Mouse (Mus musculus) layer of hippocampus, postnatal 14 days (tissue): ENCODE results near the gene Pygo1. TPM values are rescaled to one million over a fixed set of nuclear protein-coding genes. Genes with fewer than 3 reads are reported as not detected.
A peak's percentile ranks its signal among the peaks of the same experiment; 100 is the strongest.

Source experiments
- DNase-seq, 2 experiments: peaks; one replicate each; pipeline ENCODE4 v3.0.0; 2021 to 2022; ENCODE audit warnings: low spot score in 2 of 2, mixed read lengths in 1 of 2
- long read RNA-seq, 2 experiments: library from polyadenylated mRNA; stranded (forward); transcript quantifications; one replicate each; pipeline ENCODE4 v2.0.0; 2021
- total RNA-seq, 2 experiments: library from RNA; stranded (reverse); gene quantifications; 2 replicates each; pipeline ENCODE4 v1.2.3; 2021

The Pygo1 gene
- total RNA-seq = 10 to 100 TPM; 26.0 to 28.6 TPM
- long read RNA-seq, experiment 1, full-length matches to known transcripts = 8 of 16 reads
- long read RNA-seq, experiment 1, partial matches to known transcripts = 3 of 16 reads
- long read RNA-seq, experiment 1, other reads (novel, unspliced or antisense) = 5 of 16 reads
- long read RNA-seq, experiment 2, full-length matches to known transcripts = 16 of 24 reads
- long read RNA-seq, experiment 2, partial matches to known transcripts = 7 of 24 reads
- long read RNA-seq, experiment 2, other reads (novel, unspliced or antisense) = 1 of 24 reads

DNA sequence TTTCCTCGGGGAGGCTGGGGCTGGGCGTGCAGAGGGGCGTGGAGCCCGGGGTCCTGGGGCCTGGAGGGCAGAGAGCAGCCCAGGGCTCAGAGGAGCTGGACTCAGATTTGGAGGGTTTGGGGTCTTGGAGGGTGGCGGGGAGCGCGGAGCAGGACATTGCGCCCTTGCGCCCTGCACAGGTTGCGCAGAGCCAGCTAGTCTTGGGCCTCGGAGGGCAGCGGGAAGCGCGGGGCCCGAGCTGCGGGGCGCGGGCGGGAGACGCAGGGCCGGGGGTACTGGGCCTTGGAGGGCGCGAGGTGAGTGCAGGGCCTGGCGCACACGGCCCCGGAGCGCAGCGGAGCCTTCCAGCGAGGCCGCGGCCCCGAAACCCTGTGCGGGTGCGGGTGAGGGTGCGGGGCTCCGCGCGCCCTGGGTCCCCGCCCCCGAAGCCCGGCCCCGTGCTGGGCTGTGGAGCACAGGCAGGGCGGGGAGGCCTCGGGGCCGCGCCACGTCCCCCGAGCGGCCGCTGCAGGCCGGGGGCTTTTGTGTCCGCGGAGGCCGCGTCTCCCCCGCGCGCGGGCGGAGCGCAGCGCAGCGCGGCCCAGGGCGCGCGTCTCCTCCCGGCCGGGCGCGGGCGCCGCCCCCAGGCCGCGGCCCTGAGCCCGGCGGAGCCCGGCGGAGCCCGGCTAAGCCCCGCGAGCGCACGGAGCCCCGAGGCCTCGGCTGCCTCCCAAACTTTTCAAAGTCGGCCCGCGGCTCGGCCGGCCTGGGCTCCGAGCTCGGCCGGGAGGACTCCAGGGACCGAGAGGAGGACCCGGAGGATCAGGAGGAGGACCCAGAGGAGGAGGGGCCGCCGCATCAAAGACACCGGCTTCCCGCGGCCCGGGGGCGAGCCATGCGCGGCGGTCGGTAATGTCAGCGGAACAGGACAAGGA is at the start of gene Pygo1:
Gene Pygo1, plus strand, starts transcription at position 625 of the 914 bp plus-strand sequence.
- peak; percentile 32 to 43 for DNase-seq

DNA sequence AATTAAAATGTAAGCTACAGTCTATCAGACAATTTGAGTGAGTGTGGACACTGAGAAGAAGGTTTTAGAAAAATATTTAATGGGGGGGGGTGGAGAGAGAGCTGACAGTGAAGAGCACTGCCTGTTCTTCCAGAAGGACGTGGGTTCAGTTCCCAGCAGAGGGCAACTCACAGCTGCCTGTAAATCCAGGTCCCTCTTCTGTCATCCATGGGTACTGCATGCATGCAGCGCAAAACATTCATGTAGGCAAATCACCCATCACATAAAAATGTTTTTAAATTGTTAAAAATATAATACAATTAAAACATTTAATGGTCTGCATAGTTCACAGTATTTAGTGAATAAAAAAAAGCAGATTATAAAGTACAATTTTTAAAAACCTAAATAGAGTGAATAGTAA is 49.6 kb upstream of the Pygo1 start:
- DNase-seq = no peak

DNA sequence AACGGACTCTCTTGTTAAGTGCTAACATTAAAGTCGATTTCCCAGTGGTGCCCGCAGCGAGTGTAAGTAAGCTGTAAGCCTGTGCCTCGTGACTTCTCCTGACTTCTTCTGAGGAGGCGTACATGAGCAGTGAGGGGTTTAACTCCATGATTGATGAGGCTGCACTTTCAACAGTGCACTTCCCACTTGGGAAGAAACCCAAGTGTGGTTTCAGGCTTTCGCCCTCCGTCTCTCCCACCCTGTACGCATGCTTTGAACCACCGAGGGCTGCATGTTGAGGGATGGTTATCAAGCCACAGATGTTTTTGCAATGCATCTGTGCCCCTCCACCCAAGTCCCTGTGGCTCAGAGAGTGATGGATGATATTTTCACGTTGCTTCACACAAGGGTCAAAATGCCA is 47.5 kb upstream of the Pygo1 start:
- no peak for DNase-seq

DNA sequence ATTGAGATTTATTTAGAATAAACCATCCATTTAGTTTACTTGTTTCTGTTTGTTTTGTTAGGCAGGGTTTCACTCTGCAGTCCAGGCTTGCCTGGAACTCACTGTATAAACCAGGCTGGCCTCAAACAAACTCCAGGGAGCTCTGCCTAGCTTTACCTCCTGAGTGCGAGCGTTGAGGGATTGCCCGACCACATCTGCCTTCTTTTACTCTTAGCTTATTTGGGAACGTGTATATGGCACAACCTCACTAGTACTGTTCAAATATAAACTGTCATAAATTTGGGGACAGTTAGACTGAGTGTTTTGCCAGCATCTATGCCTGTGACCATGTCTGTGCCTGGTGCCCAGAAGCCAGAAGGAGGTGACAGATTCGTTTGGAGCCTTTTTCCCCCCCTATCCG is 46.8 kb upstream of the Pygo1 start:
- DNase-seq = no peak

GRCm38 (mm10) chr9:72879601-72880000 is 45.8 kb upstream of the Pygo1 start:
- no peak for DNase-seq

DNA sequence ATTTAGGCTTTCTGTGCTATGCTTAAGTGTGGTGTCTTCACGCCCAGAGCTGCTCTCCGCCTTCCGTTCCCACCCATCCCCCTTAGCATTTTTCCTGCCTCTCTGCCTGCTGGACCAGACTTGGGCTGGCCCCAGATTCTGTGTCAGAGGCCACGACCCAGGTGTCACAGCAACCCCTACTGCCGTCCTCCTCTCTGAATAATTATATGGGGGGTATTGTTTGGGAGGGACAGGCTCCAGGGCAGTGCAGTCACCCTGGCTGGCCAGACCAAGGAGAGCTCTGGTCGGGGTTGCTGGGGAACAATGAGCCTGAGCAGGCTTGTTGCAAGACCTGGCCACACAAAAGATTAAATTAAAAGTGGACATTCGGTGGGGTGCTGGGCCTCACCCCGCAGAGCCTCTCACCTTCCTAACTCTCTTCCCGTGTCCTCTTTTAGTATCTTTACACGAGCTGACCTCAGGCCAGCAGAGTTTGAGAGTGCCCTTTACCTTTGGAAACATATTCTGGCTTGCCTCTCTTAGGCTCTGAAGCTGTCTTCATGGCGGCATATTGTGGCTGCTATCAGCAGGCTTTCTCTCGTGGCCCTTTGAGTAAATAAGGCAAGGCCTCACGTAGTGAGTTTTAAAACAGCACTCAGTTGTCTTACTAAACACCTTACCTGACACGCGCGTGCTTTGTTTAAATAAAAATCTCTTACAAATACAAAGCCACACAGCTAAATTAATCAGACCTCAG is 45.1 kb upstream of the Pygo1 start:
- no peak for DNase-seq

DNA sequence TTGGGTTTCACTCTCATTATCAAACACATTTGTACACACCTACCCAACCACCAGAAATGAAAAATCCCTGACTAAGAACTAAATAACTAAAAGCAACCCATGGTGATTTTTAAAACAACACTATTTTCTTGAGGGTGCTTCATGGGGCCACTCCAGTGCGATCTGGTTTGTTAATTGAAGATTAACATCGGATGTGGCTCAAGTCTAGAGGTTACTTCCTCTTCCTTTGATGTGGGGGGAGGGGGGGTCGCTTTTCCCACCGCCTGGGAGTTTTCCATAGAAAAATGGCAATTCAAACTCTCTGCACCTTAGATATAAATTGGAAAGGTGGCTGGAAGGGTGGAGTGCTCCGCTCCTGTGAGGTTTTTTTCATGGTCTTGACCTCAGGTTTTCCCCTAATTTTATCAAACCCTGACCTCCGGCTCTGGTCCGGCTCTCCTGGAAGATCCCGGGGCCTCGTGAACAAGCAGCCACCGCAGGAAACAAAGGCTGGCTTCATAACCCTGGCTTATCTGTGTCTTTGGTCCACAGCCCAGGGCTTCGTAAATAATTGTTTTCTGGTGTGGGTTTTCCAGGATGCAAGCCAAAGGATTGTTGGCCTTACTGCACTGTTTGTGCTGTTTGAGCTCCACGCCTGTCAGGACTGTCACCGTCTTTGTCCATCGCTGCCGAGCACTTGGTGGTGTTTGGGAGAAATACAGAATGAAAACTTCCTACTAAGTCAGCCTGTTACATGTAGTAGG is 44.2 kb upstream of the Pygo1 start:
- DNase-seq = no peak

DNA sequence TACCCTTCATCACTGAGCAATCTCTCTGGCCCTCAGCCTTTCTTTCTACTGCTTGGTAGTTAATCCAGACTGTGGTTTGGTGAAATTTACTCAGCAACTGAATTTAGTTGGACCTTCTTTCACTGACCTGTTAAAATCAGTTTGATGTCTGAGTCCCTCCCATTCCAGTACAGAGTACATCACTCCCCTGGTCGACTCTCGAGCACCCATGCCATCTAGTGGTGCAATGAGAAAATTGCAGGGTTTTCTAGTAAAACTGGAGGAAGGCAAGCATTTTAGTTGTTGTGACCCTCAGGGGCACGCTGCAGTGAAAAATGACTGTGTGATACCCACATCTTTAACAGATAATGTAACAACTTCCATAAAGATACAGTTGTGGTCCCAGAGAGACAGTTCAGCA is 41.5 kb upstream of the Pygo1 start:
- DNase-seq = peak; percentile 51 to 74

- no peak for DNase-seq
Observed at GRCm38 (mm10) chr9:72889777-72890176, 35.7 kb upstream of the Pygo1 start.

- no peak for DNase-seq
Observed at GRCm38 (mm10) chr9:72890499-72891085, 34.9 kb upstream of the Pygo1 start.

- no peak for DNase-seq
Observed at GRCm38 (mm10) chr9:72892761-72893160, 32.7 kb upstream of the Pygo1 start.

GRCm38 (mm10) chr9:72894796-72895352 is 30.6 kb upstream of the Pygo1 start:
- no peak for DNase-seq

DNA sequence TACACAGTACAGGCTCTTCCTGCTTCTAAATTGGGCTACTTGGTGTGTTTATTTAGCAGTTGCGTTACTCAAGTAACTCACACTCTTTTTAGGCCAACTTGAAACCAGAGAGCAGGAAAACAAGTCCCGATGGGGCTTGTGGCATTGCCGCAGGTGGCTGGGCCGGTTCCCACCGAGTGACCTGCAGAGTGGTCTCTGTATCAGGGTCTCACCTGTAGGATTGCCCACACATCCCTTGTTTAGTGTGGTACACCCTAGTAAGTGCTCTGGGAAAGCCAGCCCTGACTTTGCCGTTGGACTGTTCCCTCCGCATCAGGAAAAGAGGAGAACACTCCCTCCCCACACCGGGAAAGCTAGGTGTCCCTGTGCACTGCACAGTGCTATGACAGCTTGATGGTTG is 23.4 kb upstream of the Pygo1 start:
- no peak for DNase-seq

GRCm38 (mm10) chr9:72902611-72903010 is 22.8 kb upstream of the Pygo1 start:
- no peak for DNase-seq

GRCm38 (mm10) chr9:72906693-72907103 is 18.7 kb upstream of the Pygo1 start:
- DNase-seq = peak in 1 of 2 experiments; percentile 29

DNA sequence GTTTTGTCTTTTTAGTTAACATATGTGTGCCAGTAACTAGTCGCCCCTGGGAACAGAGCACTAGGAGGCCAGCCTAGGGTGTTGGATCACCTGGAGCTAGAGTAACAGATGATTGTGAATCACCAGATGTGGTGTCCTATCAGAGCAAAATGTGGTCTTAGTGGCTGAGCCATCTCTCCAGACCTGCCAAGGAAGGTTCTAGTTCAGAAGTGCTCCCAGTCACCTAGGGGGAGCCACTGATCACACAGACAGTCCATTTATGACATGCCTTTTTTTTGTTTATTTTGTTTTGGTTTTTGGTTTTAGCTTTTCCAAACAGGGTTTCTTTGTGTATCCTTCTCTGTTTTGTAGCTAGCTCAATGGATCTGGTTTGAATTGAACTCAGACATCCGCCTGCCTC is 14.1 kb upstream of the Pygo1 start:
- no peak for DNase-seq

DNA sequence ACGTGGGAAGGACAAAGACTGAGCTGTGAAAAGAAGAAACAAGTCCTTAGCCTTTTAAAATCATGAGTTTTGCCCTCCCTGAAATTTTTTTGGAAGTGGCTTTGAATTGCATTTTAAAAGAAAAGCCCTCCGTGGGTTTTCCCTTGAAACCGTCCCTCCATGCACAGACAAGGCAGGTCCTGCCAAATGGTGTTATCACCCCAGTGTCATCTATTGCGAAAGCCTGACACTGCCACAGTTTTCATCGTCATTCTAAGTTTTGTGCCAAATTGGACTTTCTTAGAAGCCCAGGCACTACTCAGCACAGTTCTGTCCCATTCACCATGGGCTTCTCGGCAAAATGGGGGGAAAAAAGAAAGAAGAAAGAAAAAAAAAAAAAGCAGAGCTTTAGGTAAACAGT is 11.9 kb upstream of the Pygo1 start:
- DNase-seq = no peak

- no peak for DNase-seq
Observed at GRCm38 (mm10) chr9:72915728-72916127, 9.7 kb upstream of the Pygo1 start.

- no peak for DNase-seq
Observed at GRCm38 (mm10) chr9:72923068-72923467, 2.4 kb upstream of the Pygo1 start.

DNA sequence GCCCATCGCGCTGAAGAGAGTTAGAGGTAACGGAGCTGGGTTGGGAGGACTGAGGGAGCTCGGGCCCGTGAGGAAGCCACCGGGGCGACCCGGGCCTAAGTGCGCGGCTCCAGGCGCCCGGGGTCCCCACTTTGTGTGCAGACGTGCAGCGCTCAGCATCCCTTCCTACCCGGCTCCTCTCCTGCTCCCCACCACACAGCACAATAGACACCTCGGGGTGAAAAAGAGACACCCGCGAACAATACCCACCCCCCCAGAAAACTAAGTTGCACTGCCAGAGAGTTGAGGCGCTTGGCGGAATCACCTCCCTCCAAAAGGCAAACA is 452 bp downstream of the Pygo1 start:
- peak in 1 of 2 experiments; percentile 46 for DNase-seq
